Mouse (Mus musculus) right cerebral cortex, adult 2 months (tissue): Measurements from ENCODE around the gene Nap1l4.
"Not testable (repeated sequence)": the region's sequence is repeated elsewhere in the genome, so short reads cannot be mapped to it uniquely, and the experiment has no call there.

Source experiments
- DNase-seq, 2 experiments: peaks; one replicate each; pipeline ENCODE4 v3.0.0; 2021 to 2022; ENCODE audit warnings: low spot score in 2 of 2

Nap1l4 gene

DNA sequence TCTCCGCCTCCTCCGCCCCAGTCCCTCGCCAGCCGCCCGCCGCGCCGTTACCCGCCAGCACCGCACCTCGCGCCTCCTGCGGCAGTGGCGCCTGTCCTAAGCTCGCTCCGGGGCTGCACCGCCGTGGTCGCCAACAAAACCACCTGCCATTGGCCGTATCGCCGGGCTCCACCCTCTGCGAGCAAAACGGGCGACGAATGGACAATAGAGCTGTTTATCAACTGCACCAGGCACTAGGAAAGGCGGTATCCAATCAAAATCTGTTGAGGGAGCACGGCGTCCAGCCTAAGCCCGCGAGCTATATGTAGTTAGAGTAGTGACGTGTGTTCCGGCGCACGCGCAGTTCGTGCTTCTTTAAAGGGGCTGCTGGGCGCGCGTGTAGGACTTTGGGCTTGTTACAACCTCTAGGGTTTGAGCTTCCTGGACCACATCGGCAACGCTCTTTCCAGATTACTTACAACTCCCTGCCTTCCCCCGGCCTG, at the start of gene Nap1l4:
TSS of gene Nap1l4 (minus strand) at position 131 of the 482 bp plus-strand sequence.
- peak; percentile 100 for DNase-seq

DNA sequence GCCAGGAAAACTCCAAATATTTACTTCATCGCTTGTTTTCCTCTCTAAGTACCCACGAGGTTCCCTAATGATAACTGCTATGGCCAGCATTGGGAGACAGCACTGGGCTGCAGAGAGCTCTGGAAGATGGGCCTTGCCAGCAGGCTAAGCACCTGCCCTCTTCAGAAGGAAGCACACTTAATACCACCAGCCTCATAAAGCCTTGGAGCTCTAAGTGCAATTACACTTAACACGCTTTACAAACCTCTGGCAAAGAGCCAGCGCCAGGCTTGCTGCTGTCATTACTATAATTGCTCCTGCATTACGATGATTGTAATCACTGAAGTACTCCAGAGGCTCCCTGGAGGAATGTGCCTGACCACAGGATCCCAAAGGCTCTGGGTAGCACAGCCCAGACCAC, 46.0 kb upstream of the Nap1l4 start:
- DNase-seq: no peak

DNA sequence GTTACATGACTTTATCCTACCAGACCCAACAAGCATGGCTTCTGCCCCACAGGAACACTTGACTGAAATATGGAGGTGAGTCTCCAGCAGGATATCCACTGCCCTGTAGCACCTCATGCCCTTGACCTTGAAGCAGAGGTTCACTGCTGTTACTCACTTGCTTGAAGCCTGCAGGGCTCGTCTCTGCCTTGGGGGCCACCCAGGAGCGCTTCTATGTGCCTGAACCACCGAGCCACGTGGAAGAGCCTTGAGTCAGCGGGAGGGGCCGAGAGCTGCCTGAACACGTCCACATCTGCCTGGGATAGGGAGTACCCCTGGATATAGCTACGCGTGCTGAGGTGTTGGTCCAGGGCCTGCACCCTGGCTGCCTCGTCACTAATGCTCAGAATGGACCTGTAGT, 43.3 kb upstream of the Nap1l4 start:
- DNase-seq: no peak

DNA sequence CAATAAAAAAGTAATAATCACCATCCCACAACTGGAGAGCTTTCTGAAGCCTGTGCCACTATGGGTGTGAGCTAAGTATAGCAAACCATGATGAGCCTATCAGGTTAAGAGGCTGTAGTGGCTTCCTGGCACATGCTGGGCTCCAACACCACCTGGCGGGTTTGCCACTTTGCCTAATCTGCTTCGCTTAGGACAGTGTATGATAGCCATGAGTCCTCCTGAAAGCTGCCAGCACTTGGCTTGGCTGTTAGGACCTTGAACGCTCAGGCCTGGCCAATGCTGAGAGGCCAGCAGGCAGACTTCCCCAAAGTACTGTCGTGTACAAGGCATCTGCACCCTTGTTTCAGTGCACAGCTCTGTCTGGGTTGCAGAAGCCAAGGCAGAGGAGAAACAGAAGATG, 39.1 kb upstream of the Nap1l4 start:
- no peak for DNase-seq

DNA sequence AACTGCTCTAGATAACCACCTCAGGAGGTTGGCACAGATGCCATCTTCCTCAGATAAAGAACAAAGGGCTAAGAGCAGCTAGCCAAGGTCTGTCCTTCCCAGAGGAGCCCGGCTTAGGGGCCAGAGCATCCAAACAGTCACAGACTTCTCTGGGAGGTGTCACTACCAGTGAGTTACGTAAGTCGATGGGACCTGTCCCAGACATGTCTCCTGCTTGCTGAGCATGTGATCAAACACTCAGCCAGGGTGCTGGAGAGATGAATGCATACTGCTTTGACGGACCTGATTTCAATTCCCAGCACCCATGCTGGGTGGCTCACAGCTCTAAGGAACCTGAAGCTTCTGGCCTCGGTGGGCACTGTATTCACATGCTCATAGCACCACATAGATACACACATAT, 38.7 kb upstream of the Nap1l4 start:
- DNase-seq: no peak

DNA sequence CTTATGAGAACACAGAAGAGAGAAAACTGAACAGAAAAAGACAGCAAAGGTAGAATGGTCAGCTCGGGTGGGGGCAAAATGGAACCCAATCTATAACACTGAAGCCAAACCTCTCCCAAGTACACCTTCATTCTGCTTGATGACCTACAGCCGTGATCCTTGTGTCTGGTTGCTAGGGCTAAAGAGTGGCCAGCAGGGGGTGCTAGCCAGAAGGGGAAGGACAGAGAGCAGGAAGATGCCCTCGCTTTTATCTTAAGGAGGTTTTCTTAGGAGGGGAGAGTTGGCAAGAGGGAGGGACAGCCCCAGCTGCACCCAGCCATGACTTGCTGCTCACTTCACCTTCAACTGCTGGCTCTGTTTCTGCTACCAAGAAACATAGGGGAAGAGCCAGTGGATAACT, 35.0 kb upstream of the Nap1l4 start:
- peak; percentile 35 to 71 for DNase-seq

DNA sequence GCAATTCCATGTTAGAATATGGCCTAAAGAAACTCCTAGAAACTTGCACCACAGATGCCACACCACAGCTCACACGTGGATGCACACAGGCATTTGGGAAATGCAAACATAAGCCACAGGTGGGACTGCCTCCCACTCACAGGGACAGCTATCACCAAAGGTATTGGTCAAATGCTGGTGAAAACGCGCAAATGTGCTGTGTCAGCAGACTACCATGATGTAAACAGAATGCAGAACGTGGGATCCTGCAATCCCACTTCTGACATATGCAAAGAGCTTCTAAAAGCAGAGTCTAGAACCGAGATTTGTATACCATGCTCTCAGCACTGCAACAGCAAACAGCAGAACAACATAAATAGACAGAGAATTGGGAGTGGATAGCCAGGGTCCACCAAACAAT, 34.1 kb upstream of the Nap1l4 start:
- DNase-seq: no peak

DNA sequence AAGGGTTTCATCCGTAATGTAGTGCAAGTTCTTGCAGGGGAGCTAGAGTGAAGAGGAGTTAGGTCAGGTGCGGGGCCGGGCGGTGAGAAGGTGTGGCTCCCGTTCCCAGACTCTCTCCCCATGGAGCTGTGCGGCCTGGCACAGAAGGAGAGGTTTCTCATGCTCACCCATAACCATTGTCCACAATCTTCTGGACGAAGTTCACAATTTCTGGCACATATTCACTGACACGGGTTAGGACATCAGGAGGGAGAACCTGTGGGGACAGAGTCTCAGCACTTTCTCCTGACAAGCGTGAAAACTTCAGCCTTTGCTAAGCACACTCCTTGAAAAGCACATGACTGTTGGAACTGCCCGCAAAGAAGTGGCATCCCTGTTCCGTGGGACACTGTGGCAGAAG, 26.8 kb upstream of the Nap1l4 start:
- DNase-seq: no peak

DNA sequence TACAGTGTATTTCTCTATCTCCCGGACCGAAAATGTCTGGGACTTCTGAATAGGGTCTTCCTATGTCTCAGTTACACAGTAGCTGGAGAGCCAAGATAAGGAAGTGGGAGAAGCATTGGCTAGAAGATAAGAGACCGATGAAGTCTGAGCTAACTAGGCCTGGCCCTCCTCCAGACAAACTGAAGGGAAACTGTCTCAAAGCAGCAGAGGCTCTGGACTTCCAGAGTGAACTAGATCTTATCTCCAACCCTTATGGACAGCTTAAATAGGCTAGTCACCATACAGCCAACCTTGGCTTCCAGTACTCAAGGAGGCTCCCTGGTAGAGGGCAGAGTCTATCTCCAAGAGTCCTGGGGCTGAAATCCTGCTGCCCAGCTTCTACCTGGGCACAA, 16.7 kb upstream of the Nap1l4 start:
- no peak for DNase-seq

DNA sequence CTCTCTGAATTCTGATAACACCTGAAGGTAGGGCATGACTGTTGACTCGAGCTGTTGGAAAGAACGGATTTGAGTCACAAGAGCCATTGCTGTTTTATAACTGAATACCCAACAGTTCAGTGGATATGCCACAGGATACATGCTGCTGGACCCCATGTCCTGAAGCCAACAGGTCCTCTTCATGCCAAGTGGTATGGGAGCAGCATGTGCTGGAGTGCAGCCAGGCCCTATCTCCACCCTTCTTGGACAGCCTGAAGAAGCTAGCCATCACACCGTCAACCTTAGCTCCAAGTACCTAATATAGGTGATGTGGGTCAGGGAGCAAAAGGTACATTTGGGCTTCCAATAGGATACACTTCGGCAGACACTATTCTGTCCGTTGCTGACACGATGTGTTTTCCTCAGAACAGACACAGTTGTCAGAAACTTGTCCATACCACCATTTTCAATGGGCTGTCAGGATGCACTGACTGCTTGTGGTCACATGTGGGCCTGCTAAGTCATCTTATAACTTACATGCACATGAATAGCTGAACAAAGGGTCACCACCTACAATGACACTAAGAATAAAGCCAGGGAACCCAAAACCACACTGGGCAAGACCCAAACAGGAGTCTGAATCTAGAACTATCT, 16.2 kb upstream of the Nap1l4 start:
- no peak for DNase-seq

DNA sequence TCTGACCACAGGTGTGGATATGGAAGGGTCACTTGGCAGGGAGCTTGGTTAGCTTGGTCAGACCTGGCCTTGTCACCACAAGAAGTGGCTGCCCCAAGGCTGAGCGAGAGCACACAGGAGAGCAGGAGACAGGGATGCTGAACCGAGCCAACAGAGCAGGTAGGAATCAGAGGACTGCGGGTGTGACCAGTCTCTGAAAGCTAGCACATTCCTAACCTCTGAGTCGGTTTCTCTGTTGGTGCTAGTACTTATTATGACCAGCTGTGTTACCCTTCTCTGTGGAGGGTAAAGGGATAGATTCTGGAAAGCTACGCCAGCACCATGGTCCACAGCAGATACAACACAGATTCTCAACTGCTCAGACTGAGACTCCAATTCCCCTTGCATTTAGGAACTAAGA, 14.9 kb upstream of the Nap1l4 start:
- no peak for DNase-seq

DNA sequence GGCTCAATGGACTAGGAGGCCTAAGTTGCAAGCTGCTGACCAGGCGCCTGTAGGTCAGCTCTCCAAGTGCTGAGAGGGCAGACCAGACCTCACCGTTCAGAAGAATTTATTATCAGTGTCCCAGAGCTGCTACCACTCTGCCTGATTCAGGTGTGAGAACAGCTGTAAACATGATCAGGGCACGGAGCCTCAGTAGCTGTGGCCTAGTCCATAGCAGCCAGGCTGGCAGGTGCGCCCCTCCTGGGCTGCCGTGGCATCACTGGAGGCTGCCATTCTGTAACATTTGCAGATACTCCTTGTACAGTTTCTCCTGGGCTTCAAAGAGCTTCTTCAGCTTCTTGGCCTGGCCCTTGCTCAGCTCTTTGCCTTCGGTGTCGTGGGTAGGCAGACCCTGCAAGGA, 8.7 kb upstream of the Nap1l4 start:
- no peak for DNase-seq

DNA sequence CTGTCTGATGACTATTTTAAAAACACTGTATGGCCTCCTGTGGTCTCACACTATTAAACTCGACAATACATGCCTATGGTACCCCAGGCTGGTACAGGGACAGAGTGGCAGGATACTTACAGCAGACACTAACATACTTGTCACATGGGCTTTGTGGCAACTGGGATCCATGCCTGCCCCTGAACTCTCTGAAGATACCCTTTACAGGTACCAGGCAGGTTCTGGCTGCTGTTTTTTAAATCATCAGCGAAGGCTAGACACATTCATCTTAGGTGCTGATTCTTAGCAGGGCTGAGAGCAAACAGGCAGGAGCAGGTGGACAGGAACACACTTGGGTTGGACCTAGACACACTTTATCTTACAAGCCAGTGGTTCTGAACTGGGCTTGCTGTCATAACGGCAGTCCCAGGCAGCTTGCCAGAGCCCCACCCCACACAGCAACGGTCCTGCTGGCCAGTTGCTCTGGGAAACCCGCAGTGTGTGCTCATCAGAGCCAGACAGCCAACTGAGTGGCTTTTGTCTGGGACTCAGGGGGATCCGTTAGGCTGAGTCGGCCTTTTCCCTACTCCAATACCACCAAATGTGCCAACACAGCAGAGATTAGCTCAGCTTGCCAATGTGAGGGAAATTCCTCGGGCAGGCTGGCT, 8.2 kb upstream of the Nap1l4 start:
- peak; percentile 21 to 31 for DNase-seq

DNA sequence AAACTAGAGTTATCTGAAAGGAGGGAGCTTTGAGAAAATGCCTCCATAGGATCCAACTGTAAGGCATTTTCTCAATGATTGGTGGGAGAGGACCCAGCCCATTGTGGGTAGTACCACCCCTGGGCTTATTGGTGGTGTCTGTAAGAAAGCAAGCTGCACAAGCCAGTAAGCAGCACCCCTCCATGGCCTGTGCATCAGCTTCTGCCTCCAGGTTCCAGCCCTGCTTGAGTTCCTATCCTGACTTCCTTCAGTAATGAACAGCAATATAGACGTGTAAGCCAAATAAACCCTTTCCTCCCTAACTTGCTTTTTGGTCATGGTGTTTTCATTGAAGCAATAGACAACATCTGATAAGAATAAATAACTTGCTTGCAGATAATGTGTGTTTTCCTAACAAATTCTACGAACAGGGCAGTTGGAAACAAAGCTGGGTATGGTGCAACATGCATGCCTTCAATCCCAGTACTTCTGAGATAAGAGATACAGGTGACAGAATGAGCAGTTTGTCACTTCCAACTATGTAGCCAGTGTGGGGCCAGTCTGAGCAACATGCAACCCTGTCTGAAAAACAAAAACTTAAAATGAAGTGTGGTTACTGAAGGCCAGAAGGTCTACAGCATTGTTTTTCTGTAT, 798 bp upstream of the Nap1l4 start:
- no peak for DNase-seq

DNA sequence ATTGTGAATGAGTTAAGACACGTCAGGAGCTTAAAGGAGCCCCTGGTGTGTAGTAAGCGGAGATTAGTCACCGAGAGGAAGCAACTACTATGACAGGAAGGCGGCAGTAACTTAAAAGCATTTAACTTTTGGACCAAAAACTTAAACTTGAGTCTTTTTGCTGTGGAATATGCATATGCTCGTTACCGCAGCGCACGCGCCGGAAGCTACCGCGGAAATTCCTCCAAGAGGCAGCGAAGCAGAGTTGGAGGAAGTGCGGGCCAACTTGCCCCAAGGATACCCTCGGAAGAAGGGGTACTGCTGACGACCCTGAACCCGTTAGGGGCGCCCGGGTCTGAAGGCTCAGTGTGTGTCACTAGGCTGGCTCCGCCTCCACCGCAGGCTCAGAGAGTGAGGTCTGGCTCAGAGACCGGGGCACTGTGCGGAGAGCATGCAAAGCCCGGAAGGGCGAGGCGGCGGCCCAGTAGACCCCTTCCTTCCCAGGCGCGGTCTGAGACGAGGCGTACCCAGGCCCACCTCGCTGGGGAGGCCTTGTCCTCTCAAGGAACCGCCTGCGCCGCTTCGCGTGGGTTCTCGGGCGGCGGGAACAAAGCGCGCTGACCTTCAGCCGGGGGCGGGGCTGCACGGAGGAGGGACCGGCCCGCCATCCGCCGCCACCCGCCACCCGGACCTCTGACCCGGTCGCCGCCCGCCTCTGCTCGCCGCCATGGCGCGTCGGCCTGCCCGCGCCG, 510 bp downstream of the Nap1l4 start:
- DNase-seq: peak in 1 of 2 experiments; percentile 42

DNA sequence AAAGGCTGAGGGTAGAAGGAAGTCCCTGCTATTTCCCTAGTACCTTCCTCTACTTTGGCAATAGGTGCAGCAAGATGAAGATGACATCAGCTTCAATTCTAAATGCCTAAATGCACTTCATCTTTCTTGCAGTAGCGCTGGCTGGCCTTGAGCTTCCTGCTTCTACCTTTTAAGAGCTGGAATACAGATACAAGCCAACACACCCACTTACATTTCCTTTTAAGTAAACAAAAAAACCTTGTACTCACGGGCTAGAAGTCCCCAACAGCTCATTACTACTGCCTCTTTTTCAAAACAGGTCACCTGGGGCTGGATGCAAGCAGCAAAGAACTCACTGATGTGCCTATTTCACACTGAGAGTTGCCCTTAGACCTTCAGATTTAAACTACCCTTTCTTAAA, 2.4 kb downstream of the Nap1l4 start:
- DNase-seq: no peak

DNA sequence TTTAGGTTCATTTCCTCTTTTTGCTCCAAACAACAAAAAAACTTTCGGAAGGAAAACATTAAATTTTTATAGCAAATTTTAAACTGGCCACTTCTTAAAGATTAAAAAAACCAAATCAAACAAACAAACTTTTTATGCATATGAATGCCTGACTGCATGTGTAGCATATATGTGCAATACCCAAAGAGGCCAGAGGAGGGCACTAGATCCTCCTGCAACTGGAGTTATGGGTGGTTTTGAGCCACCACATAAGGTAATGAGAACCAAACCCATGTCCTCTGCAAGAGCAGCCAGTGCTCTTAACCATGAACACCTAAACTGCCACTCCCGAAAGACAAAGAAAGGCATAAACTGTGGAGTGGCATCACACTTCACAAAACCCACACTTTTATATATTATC, 4.5 kb downstream of the Nap1l4 start:
- DNase-seq: peak in 1 of 2 experiments; percentile 21

DNA sequence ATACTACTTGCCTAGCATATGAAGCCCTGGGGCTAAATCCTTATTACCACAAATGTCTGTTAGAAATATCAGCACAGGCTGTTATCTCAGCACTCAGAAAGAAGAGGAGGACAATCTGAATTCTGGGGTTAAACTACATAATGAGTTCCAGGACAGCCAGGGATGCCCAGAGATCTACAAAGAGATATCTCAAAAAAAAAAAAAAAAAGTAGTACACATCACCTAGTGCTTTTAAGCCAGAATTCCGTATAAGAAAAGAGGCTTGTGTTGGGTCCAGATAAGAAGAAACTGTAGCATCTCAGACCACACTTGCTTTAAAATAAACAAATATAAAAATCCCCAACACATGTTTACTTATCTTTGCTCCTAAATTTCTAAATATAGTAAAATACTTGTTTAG, 10.2 kb downstream of the Nap1l4 start:
- DNase-seq: no peak

DNA sequence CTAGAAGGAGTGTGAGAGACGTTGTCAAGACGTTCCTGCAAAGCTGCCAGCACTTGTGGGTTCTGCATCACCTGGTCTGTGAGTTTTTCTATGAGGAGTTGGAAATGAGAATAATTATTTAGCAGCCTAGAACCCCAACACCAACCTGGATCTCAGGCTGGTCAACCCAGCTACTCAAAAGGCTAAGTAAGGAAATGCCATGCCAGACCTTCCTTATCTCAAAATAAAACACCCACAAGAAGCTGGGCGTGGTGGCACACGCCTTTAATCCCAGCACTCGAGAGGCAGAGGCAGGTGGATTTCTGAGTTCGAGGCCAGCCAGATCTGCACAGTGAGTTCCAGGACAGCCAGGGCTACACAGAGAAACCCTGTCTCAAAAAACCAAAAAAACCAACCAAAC, 10.7 kb downstream of the Nap1l4 start:
- not testable (repeated sequence) for DNase-seq

DNA sequence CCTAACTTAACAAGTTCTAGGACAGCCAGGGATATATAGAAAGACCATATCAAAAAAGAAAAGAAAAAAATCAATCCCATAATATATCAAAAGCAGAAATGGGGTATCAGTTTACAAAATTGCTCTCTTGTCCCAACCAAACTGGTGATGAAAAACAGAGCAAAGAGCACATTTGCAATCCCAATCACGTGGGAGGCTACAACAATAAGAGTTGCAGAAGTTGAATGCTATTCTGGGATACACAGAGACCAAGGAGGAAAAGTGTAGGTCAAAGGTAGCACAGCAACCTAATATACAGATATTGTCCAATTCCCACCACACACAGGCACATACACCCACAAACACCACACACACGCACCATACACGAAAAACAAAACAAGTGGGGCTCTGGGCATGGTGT, 12.7 kb downstream of the Nap1l4 start:
- DNase-seq: no peak

DNA sequence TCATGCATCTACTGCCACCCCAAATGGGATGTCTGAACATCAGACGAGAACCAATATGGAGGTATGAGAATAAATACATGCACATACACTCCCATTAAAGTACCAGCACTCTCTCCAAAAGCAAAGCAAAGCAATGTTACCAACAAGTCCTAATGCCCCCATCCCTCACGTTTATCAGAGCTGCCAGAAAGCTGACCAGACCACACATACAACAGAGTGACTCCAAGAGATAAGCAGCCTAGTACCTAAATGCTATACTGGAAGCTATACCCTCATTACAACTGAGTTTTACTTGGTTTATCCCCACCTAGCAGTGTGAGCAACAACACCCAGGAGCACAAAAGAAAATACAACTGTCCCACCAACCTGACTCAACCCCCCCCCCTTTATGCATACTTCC, 15.6 kb downstream of the Nap1l4 start:
- DNase-seq: no peak

DNA sequence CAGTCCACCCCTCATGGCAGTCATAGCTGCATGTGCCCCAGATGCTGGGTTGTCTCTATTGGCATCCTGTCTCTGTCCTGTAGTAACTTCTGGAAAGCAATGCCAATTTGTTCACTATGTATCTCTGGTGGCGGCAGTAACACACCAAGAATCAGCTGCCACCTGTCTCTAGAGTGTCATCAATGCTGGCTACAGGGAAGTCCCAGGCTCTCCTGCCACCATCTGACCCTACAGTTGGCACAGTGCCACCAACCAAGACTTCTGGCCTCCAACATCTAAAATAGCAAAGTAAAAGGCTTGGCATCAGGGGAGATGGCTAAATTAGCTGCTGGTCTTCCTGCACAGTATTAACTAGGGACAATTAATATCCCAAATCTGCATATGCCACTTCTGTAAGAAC, 16.5 kb downstream of the Nap1l4 start:
- DNase-seq: no peak

DNA sequence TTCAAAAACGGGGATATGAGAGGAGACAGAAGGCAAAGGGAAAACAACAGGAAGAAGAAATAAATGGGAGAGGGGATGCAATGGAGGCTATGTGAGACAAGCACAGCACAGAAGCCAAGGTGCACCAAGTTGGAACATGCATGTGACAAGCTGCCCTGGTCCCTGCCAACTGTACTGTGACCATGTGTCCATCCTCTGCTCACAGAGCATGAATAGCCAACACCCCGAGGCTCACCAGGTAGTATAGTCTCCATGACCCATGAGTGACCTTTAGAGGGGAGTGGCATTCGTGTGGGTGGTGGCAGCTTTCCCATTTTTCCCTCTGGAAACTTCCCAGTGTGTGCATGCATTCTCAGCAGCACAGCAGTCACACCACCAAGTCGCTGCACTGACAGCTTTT, 29.6 kb downstream of the Nap1l4 start:
- DNase-seq: no peak
